Comparison of ENCODE assay signal across 22 mouse cellular contexts in the genomic region with DNA sequence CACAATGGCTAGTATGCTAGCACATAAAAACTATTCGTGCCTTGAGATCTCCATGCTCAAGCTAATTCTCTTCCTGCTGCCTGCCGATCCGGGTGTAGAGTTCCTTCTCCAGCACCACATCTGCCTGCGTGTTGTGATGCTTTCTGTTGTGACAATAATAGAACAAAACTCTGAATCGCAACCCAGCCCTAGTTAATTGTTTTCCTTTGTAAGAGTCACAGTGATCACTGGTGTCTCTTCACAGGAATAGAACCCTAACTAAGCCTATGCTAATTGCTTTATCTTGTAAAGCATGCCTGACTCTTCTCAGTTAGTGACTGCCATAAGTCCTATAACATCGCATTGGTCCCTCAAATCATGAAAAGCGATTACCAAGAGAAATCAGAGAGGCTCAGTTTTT. TPM values are rescaled to one million over a fixed set of nuclear protein-coding genes. Genes with fewer than 3 reads are reported as not detected.
"Had no signal": no experiment of that assay in that cellular context is flagged by ENCODE, and none has a peak within 500 bp of the region (broad histone marks: within the 10 kb centered on the region; RNA-seq: fewer than 3 reads in every experiment).

No protein-coding gene starts in this region.

- DNase-seq: gastrocnemius, postnatal 14 days; gastrocnemius, postnatal 36 days; heart, adult 11 months; heart, adult 2 months; heart, postnatal 14 days; heart, postnatal 36 days; kidney, adult 11 months; kidney, adult 8-10 months; kidney, postnatal 25 days; layer of hippocampus, postnatal 36 days; left cerebral cortex, postnatal 4 days had no signal

RNA-seq across cellular contexts. Expression of gene Olfr287, which starts 5.2 kb away (rescaled TPM):
- total RNA-seq: gastrocnemius, adult 18-20 months; gastrocnemius, adult 8-10 months; gastrocnemius, postnatal 14 days; gastrocnemius, postnatal 36 days; heart, adult 2 months; heart, postnatal 14 days; heart, postnatal 36 days; hematopoietic stem cell, adult 5-6 weeks; liver, adult 2 months had no signal

RNA-seq across cellular contexts. Expression of gene Gm44579, which starts 5.3 kb away (rescaled TPM):
- total RNA-seq: gastrocnemius, adult 18-20 months; gastrocnemius, adult 8-10 months; gastrocnemius, postnatal 14 days; gastrocnemius, postnatal 36 days; heart, adult 2 months; heart, postnatal 14 days; heart, postnatal 36 days; hematopoietic stem cell, adult 5-6 weeks; hindbrain, postnatal 0 days; layer of hippocampus, adult 2 months; layer of hippocampus, postnatal 36 days; left cerebral cortex, postnatal 10 days; left cerebral cortex, postnatal 25 days; left cerebral cortex, postnatal 4 days; liver, adult 2 months had no signal

RNA-seq across cellular contexts. Expression of gene Olfr286, which starts 8.2 kb away (rescaled TPM):
- total RNA-seq: gastrocnemius, adult 18-20 months; gastrocnemius, adult 8-10 months; gastrocnemius, postnatal 14 days; gastrocnemius, postnatal 36 days; heart, adult 2 months; heart, postnatal 14 days; heart, postnatal 36 days; hematopoietic stem cell, adult 5-6 weeks; layer of hippocampus, adult 2 months; layer of hippocampus, postnatal 10 days; layer of hippocampus, postnatal 36 days; left cerebral cortex, adult 18-20 months; left cerebral cortex, adult 8-10 months; left cerebral cortex, postnatal 10 days; left cerebral cortex, postnatal 25 days; left cerebral cortex, postnatal 4 days; liver, adult 2 months had no signal

RNA-seq across cellular contexts. Expression of gene Olfr288, which starts 30.8 kb away (rescaled TPM):
- total RNA-seq: gastrocnemius, adult 18-20 months; gastrocnemius, adult 8-10 months; gastrocnemius, postnatal 14 days; gastrocnemius, postnatal 36 days; heart, adult 2 months; heart, postnatal 14 days; heart, postnatal 36 days; hematopoietic stem cell, adult 5-6 weeks; hindbrain, postnatal 0 days; layer of hippocampus, adult 2 months; layer of hippocampus, postnatal 10 days; left cerebral cortex, adult 18-20 months; left cerebral cortex, postnatal 10 days; left cerebral cortex, postnatal 25 days; liver, adult 2 months had no signal

RNA-seq across cellular contexts. Expression of gene H1fnt, which starts 31.0 kb away (rescaled TPM):
- total RNA-seq: gastrocnemius, adult 18-20 months; gastrocnemius, adult 8-10 months; gastrocnemius, postnatal 14 days; gastrocnemius, postnatal 36 days; heart, adult 2 months; heart, postnatal 14 days; heart, postnatal 36 days; hematopoietic stem cell, adult 5-6 weeks; hindbrain, postnatal 0 days; layer of hippocampus, adult 2 months; layer of hippocampus, postnatal 10 days; layer of hippocampus, postnatal 36 days; left cerebral cortex, adult 18-20 months; left cerebral cortex, adult 8-10 months; left cerebral cortex, postnatal 10 days; left cerebral cortex, postnatal 25 days; left cerebral cortex, postnatal 4 days; liver, adult 2 months had no signal
